Mouse (Mus musculus): Measurements from ENCODE around the gene Hlcs.
A peak's percentile ranks its signal among the peaks of the same experiment; 100 is the strongest.

GRCm38 (mm10) chr16:94290073-94290999, 23.0 kb downstream of the Hlcs start:
- TF ChIP-seq CTCF (IDR thresholded peaks at IDR 0.05; ENCODE audit: borderline replicate concordance, insufficient read depth, low read depth, low read length) (no peak), POLR2A (IDR thresholded peaks at IDR 0.05; ENCODE audit: borderline replicate concordance, insufficient read depth, low read length) (peak; percentile 98)

Measured in cerebellum, adult 2 months (tissue).